Mouse (Mus musculus): ENCODE data around the gene Myo18a.

Myo18a gene

GRCm38 (mm10) chr11:77832541-77832940 lies 69.5 kb downstream of the Myo18a start:
- in situ Hi-C loops (cut with MboI; ENCODE audit: low sequenced_read_pairs): no loop called here

GRCm38 (mm10) chr11:77835109-77835508 lies 72.1 kb downstream of the Myo18a start:
- in situ Hi-C loops (cut with MboI; ENCODE audit: low sequenced_read_pairs): no loop called here

- in situ Hi-C loops (cut with MboI; ENCODE audit: low sequenced_read_pairs): no loop called here
These were observed 73.2 kb downstream of the Myo18a start for GRCm38 (mm10) chr11:77836290-77836689.

- in situ Hi-C loops (cut with MboI; ENCODE audit: low sequenced_read_pairs): no loop called here
These were observed 73.7 kb downstream of the Myo18a start for GRCm38 (mm10) chr11:77836751-77837150.

GRCm38 (mm10) chr11:77837856-77838255 lies 74.8 kb downstream of the Myo18a start:
- in situ Hi-C loops (cut with MboI; ENCODE audit: low sequenced_read_pairs): no loop called here

- in situ Hi-C loops (cut with MboI; ENCODE audit: low sequenced_read_pairs): no loop called here
These were observed 77.6 kb downstream of the Myo18a start for GRCm38 (mm10) chr11:77840523-77841245.

GRCm38 (mm10) chr11:77843068-77843905 lies 80.2 kb downstream of the Myo18a start:
- in situ Hi-C loops (cut with MboI; ENCODE audit: low sequenced_read_pairs): no loop called here

GRCm38 (mm10) chr11:77843906-77844200 lies 80.8 kb downstream of the Myo18a start:
- in situ Hi-C loops (cut with MboI; ENCODE audit: low sequenced_read_pairs): no loop called here

- in situ Hi-C loops (cut with MboI; ENCODE audit: low sequenced_read_pairs): no loop called here
These were observed 84.6 kb downstream of the Myo18a start for GRCm38 (mm10) chr11:77847599-77848128.

- in situ Hi-C loops (cut with MboI; ENCODE audit: low sequenced_read_pairs): no loop called here
These were observed 85.1 kb downstream of the Myo18a start for GRCm38 (mm10) chr11:77848131-77848530.

- in situ Hi-C loops (cut with MboI; ENCODE audit: low sequenced_read_pairs): no loop called here
These were observed 86.1 kb downstream of the Myo18a start for GRCm38 (mm10) chr11:77849151-77849550.

- in situ Hi-C loops (cut with MboI; ENCODE audit: low sequenced_read_pairs): no loop called here
These were observed 87.6 kb downstream of the Myo18a start for GRCm38 (mm10) chr11:77850401-77851244.

- in situ Hi-C loops (cut with MboI; ENCODE audit: low sequenced_read_pairs): no loop called here
These were observed 88.5 kb downstream of the Myo18a start for GRCm38 (mm10) chr11:77851483-77852010.

- in situ Hi-C loops (cut with MboI; ENCODE audit: low sequenced_read_pairs): no loop called here
These were observed 89.1 kb downstream of the Myo18a start for GRCm38 (mm10) chr11:77852195-77852594.

GRCm38 (mm10) chr11:77852941-77853668 lies 90.1 kb downstream of the Myo18a start:
- in situ Hi-C loops (cut with MboI; ENCODE audit: low sequenced_read_pairs): no loop called here

- in situ Hi-C loops (cut with MboI; ENCODE audit: low sequenced_read_pairs): no loop called here
These were observed 91.6 kb downstream of the Myo18a start for GRCm38 (mm10) chr11:77854641-77855040.

- in situ Hi-C loops (cut with MboI; ENCODE audit: low sequenced_read_pairs): no loop called here
These were observed 92.3 kb downstream of the Myo18a start for GRCm38 (mm10) chr11:77855396-77855795.

- in situ Hi-C loops (cut with MboI; ENCODE audit: low sequenced_read_pairs): no loop called here
These were observed 94.0 kb downstream of the Myo18a start for GRCm38 (mm10) chr11:77857089-77857488.

GRCm38 (mm10) chr11:77858589-77858988 lies 95.5 kb downstream of the Myo18a start:
- in situ Hi-C loops (cut with MboI; ENCODE audit: low sequenced_read_pairs): no loop called here

- in situ Hi-C loops (cut with MboI; ENCODE audit: low sequenced_read_pairs): no loop called here
These were observed 97.9 kb downstream of the Myo18a start for GRCm38 (mm10) chr11:77860947-77861346.

All from CH12F3 (cell line).